In genomic region chr6:145171892-145172606, GRCm38 (mm10) we compare ENCODE assay signal across 25 mouse cellular contexts. TPM values are rescaled to one million over a fixed set of nuclear protein-coding genes. Genes with fewer than 3 reads are reported as not detected.
A peak's percentile ranks its signal among the peaks of the same experiment; 100 is the strongest.
DNase-seq lines count a peak whose midpoint lies in the region; ATAC-seq and TF ChIP-seq lines count a peak whose summit lies in the region.
"Had no signal": no experiment of that assay in that cellular context is flagged by ENCODE, and none has a peak within 500 bp of the region (broad histone marks: within the 10 kb centered on the region; RNA-seq: fewer than 3 reads in every experiment).

No protein-coding gene starts in this region.

- no peaks in the 10 kb centered on the region for H3K9me3 ChIP-seq in heart, embryonic 15.5 days (replicated peaks)
- no peaks in the 10 kb centered on the region for H3K9me3 ChIP-seq in heart, postnatal 0 days (replicated peaks; ENCODE audit: control insufficient read depth, low read length)
- H3K9me3 ChIP-seq: embryonic facial prominence, embryonic 13.5 days had no signal

- intact Hi-C loops in heart, postnatal 10 days (cut with DNase I), result no loop called here

- H3K4me3 ChIP-seq in heart, embryonic 15.5 days, result peak overlapping the region; percentile 16
- peak overlapping the region; percentile 1; the same call in 1 of the 2 replicates for H3K4me3 ChIP-seq in heart, postnatal 0 days (ENCODE audit: low read depth, low read length)
- H3K4me3 ChIP-seq: embryonic facial prominence, embryonic 13.5 days; erythroblast, embryonic 14.5 days; gastrocnemius, adult 2 months had no signal

- H3K27ac ChIP-seq in heart, embryonic 15.5 days, result no peak overlapping the region
- no peak overlapping the region for H3K27ac ChIP-seq in heart, postnatal 0 days (ENCODE audit: low read depth)
- H3K27ac ChIP-seq: embryonic facial prominence, embryonic 13.5 days; gastrocnemius, adult 2 months; hindbrain, postnatal 0 days had no signal

- peaks cover 45% of the 10 kb centered on the region for H3K4me1 ChIP-seq in heart, embryonic 15.5 days (replicated peaks)
- H3K4me1 ChIP-seq in heart, postnatal 0 days (ENCODE audit: control insufficient read depth, insufficient read depth), result peaks cover 20% of the 10 kb centered on the region

- no peaks in the 10 kb centered on the region for H3K36me3 ChIP-seq in heart, embryonic 15.5 days
- no peaks in the 10 kb centered on the region for H3K36me3 ChIP-seq in heart, postnatal 0 days (replicated peaks; ENCODE audit: control insufficient read depth, insufficient read depth, low read length)
- H3K36me3 ChIP-seq: embryonic facial prominence, embryonic 13.5 days; G1E had no signal

- ATAC-seq in heart, embryonic 15.5 days (replicated peaks; ENCODE audit: insufficient number of reproducible peaks, insufficient read depth, low FRiP score, low read depth), result peak; percentile 49
- peak; percentile 72 for ATAC-seq in heart, postnatal 0 days (ENCODE audit: insufficient read depth, low read depth)
- ATAC-seq: hindbrain, postnatal 0 days; intestine, embryonic 16.5 days; Patski had no signal

- no peak for TF ChIP-seq EP300 in heart, postnatal 0 days (IDR thresholded peaks at IDR 0.05; ENCODE audit: low read depth)

- TF ChIP-seq CTCF in brain, embryonic 14.5 days (IDR thresholded peaks at IDR 0.05; ENCODE audit: borderline replicate concordance, extremely low read depth, insufficient read depth, insufficient read length), result no peak
- TF ChIP-seq CTCF in heart, postnatal 0 days (IDR thresholded peaks at IDR 0.05; ENCODE audit: low read depth), result no peak

- DNase-seq in heart, adult 11 months, result peak; percentile 93
- DNase-seq in heart, postnatal 10 days, result no peak
- DNase-seq in heart, adult 18-20 months, result no peak
- DNase-seq in brain, embryonic 14.5 days (ENCODE audit: low read depth), result peak; percentile 60
- DNase-seq in heart, postnatal 0 days (ENCODE audit: low spot score), result peak; percentile 64
- DNase-seq in adrenal gland, postnatal 10 days, result no peak
- DNase-seq: cerebellum, adult 2 months; cerebellum, postnatal 36 days; embryo, embryonic 11 days; gastrocnemius, adult 2 months; kidney, adult 9 months; kidney, postnatal 14 days; lung, postnatal 10 days; midbrain, embryonic 14.5 days; retina, postnatal 1 day; right cerebral cortex, postnatal 25 days; spleen, adult 18-20 months had no signal

- no peak overlapping the region for H3K9ac ChIP-seq in heart, embryonic 15.5 days
- H3K9ac ChIP-seq in heart, postnatal 0 days (replicated peaks; ENCODE audit: low read depth, low read length), result no peak overlapping the region
- H3K9ac ChIP-seq: embryonic facial prominence, embryonic 13.5 days had no signal

- peaks cover 9% of the 10 kb centered on the region; the same call in 1 of the 2 replicates for H3K27me3 ChIP-seq in heart, embryonic 15.5 days
- H3K27me3 ChIP-seq in heart, postnatal 0 days (ENCODE audit: control insufficient read depth, insufficient read depth, low read length), result peaks cover 7% of the 10 kb centered on the region; the same call in 1 of the 2 replicates
- H3K27me3 ChIP-seq: Patski had no signal

- H3K4me2 ChIP-seq in heart, embryonic 15.5 days, result peak overlapping the region; percentile 50
- peak overlapping the region; percentile 45 for H3K4me2 ChIP-seq in heart, postnatal 0 days (ENCODE audit: low read depth, low read length)
- H3K4me2 ChIP-seq: embryonic facial prominence, embryonic 13.5 days had no signal

- WGBS in heart, embryonic 15.5 days, result 39% methylated on average over 14 of the region's 14 CpGs
- WGBS in heart, postnatal 0 days, result 46% methylated on average over 14 of the region's 14 CpGs

- TF ChIP-seq POLR2A in brain, embryonic 14.5 days (IDR thresholded peaks at IDR 0.05; ENCODE audit: borderline replicate concordance, extremely low read depth, insufficient read depth, insufficient read length, poor library complexity, severe bottlenecking), result no peak

RNA-seq across cellular contexts. Expression of gene Casc1, which starts 38.8 kb away (rescaled TPM):
- total RNA-seq in heart, postnatal 10 days (2021), result under 1 TPM; 0.40 to 0.77 TPM
- polyA plus RNA-seq in heart, embryonic 15.5 days (2015; fragmentation: Nextera tagmentation; extraction: Ambion mirVana), result 0.29 and 0.32 TPM in 2 replicates
- 1 to 10 TPM; 1.2 TPM for total RNA-seq in heart, adult 18-20 months (2021)
- polyA plus RNA-seq in brain, embryonic 14.5 days (2012; rRNA removed), result 1.5 and 1.8 TPM in 2 replicates
- 0.08 and 2.2 TPM in 2 replicates for total RNA-seq in heart, postnatal 0 days (2014; rRNA removed; ENCODE audit: low replicate concordance)
- polyA plus RNA-seq in heart, postnatal 0 days (2015; fragmentation: Nextera tagmentation; extraction: Ambion mirVana), result 0.42 and 0.51 TPM in 2 replicates
- under 1 TPM; 0.27 to 0.79 TPM for total RNA-seq in adrenal gland, postnatal 10 days (2021)
- polyA plus RNA-seq: erythroblast, embryonic 14.5 days; G1E; liver, adult 2 months had no signal

RNA-seq across cellular contexts. Expression of gene Etfrf1, which starts 38.9 kb away (rescaled TPM):
- total RNA-seq in heart, postnatal 10 days (2021), result 10 to 100 TPM; 84.5 to 98.7 TPM
- 47.2 and 54.4 TPM in 2 replicates for polyA plus RNA-seq in heart, embryonic 15.5 days (2015; fragmentation: Nextera tagmentation; extraction: Ambion mirVana)
- total RNA-seq in heart, adult 18-20 months (2021), result 100 to 1,000 TPM; 120 to 131 TPM
- 15.4 and 16.0 TPM in 2 replicates for polyA plus RNA-seq in brain, embryonic 14.5 days (2012; rRNA removed)
- total RNA-seq in heart, postnatal 0 days (2014; rRNA removed; ENCODE audit: low replicate concordance), result 27.6 and 31.8 TPM in 2 replicates
- polyA plus RNA-seq in heart, postnatal 0 days (2015; fragmentation: Nextera tagmentation; extraction: Ambion mirVana), result 86.9 and 99.7 TPM in 2 replicates
- total RNA-seq in adrenal gland, postnatal 10 days (2021), result 100 to 1,000 TPM; 143 to 163 TPM

RNA-seq across cellular contexts. Expression of gene Lrmp, which starts 56.6 kb away (rescaled TPM):
- 1 to 10 TPM; 1.7 to 2.1 TPM for total RNA-seq in heart, postnatal 10 days (2021)
- 3.1 and 10.7 TPM in 2 replicates for polyA plus RNA-seq in heart, embryonic 15.5 days (2015; fragmentation: Nextera tagmentation; extraction: Ambion mirVana)
- 1 to 10 TPM; 1.3 to 4.2 TPM for total RNA-seq in heart, adult 18-20 months (2021)
- polyA plus RNA-seq in brain, embryonic 14.5 days (2012; rRNA removed), result 1.0 and 1.2 TPM in 2 replicates
- 4.2 and 5.7 TPM in 2 replicates for total RNA-seq in heart, postnatal 0 days (2014; rRNA removed; ENCODE audit: low replicate concordance)
- 0.98 and 1.2 TPM in 2 replicates for polyA plus RNA-seq in heart, postnatal 0 days (2015; fragmentation: Nextera tagmentation; extraction: Ambion mirVana)
- total RNA-seq in adrenal gland, postnatal 10 days (2021), result 1 to 10 TPM; 5.8 to 7.4 TPM

Comparison
In these comparisons a context has a peak if more than half of its experiments do, and no peak if none do; other contexts are left out.
1. DNase-seq: peak in heart, adult 11 months (single experiment), brain, embryonic 14.5 days (single experiment) and heart, postnatal 0 days (single experiment); none in heart, postnatal 10 days (0 of 2), heart, adult 18-20 months (0 of 2) and adrenal gland, postnatal 10 days (single experiment).